Mouse (Mus musculus) spleen, adult 2 months (tissue): Measurements from ENCODE around the gene Fkbp11.

ENCODE experiments used
- CTCF ChIP-seq: fragments of 200-500 bp; IDR thresholded peaks from 2 replicates; pipeline ENCODE4 v1.5.1; 2011; ENCODE audit warnings: mild to moderate bottlenecking, inconsistent platforms; ENCODE audit not compliant: insufficient read depth, insufficient read length, insufficient replicate concordance; ENCODE audit errors: extremely low read depth
- POLR2A ChIP-seq: fragments of 200-500 bp; IDR thresholded peaks from 2 replicates; pipeline ENCODE4 v1.6.1; 2011; ENCODE audit warnings: low read depth, low read length, inconsistent platforms

GRCm38 (mm10) chr15:98717301-98717700 lies 10.7 kb downstream of the Fkbp11 start:
- TF ChIP-seq CTCF (no peak), POLR2A (no peak)
